23 mouse cellular contexts compared by ENCODE assay signal in genomic region chr5:45042914-45043313, GRCm38 (mm10).
DNase-seq lines count a peak whose midpoint lies in the region; ATAC-seq and TF ChIP-seq lines count a peak whose summit lies in the region.
"Had no signal": no experiment of that assay in that cellular context is flagged by ENCODE, and none has a peak within 500 bp of the region (broad histone marks: within the 10 kb centered on the region; RNA-seq: fewer than 3 reads in every experiment).

No protein-coding gene starts in this region.

- no peaks in the 10 kb centered on the region for H3K4me1 ChIP-seq in midbrain, embryonic 14.5 days (ENCODE audit: control insufficient read depth, insufficient read depth, low read length)
- no peaks in the 10 kb centered on the region for H3K4me1 ChIP-seq in midbrain, embryonic 15.5 days
- H3K4me1 ChIP-seq: embryonic facial prominence, embryonic 15.5 days; forebrain, embryonic 10.5 days; forebrain, embryonic 12.5 days; forebrain, embryonic 15.5 days had no signal

- no peak for TF ChIP-seq CTCF in brain, embryonic 14.5 days (IDR thresholded peaks at IDR 0.05; ENCODE audit: borderline replicate concordance, extremely low read depth, insufficient read depth, insufficient read length)

- H3K9me3 ChIP-seq in midbrain, embryonic 14.5 days (ENCODE audit: control insufficient read depth, low read length) = no peaks in the 10 kb centered on the region
- no peaks in the 10 kb centered on the region for H3K9me3 ChIP-seq in midbrain, embryonic 15.5 days
- H3K9me3 ChIP-seq: embryonic facial prominence, embryonic 13.5 days; embryonic facial prominence, embryonic 15.5 days; forebrain, embryonic 10.5 days; forebrain, embryonic 12.5 days; forebrain, embryonic 15.5 days had no signal

- H3K9ac ChIP-seq in midbrain, embryonic 14.5 days (replicated peaks; ENCODE audit: low read length) = no peak overlapping the region
- no peak overlapping the region for H3K9ac ChIP-seq in midbrain, embryonic 15.5 days
- H3K9ac ChIP-seq: embryonic facial prominence, embryonic 13.5 days; embryonic facial prominence, embryonic 15.5 days; forebrain, embryonic 12.5 days; forebrain, embryonic 15.5 days had no signal

- no peak for TF ChIP-seq POLR2A in brain, embryonic 14.5 days (IDR thresholded peaks at IDR 0.05; ENCODE audit: borderline replicate concordance, extremely low read depth, insufficient read depth, insufficient read length, poor library complexity, severe bottlenecking)

- H3K4me2 ChIP-seq in midbrain, embryonic 14.5 days (ENCODE audit: low read length) = no peak overlapping the region
- H3K4me2 ChIP-seq in midbrain, embryonic 15.5 days = no peak overlapping the region
- H3K4me2 ChIP-seq: embryonic facial prominence, embryonic 13.5 days; embryonic facial prominence, embryonic 15.5 days; forebrain, embryonic 12.5 days; forebrain, embryonic 15.5 days had no signal

- WGBS in midbrain, embryonic 14.5 days = 79% methylated on average over 2 of the region's 2 CpGs
- 77% methylated on average over 2 of the region's 2 CpGs for WGBS in midbrain, embryonic 15.5 days

- no peaks in the 10 kb centered on the region for H3K27me3 ChIP-seq in midbrain, embryonic 14.5 days (ENCODE audit: control insufficient read depth, insufficient read depth, low read length)
- no peaks in the 10 kb centered on the region for H3K27me3 ChIP-seq in midbrain, embryonic 15.5 days (replicated peaks)
- H3K27me3 ChIP-seq: embryonic facial prominence, embryonic 13.5 days; embryonic facial prominence, embryonic 15.5 days; forebrain, embryonic 12.5 days; forebrain, embryonic 15.5 days had no signal

- no peak overlapping the region for H3K4me3 ChIP-seq in midbrain, embryonic 14.5 days (replicated peaks; ENCODE audit: low read depth, low read length)
- no peak overlapping the region for H3K4me3 ChIP-seq in midbrain, embryonic 15.5 days
- H3K4me3 ChIP-seq: embryonic facial prominence, embryonic 13.5 days; embryonic facial prominence, embryonic 15.5 days; erythroblast, embryonic 14.5 days; forebrain, embryonic 10.5 days; forebrain, embryonic 12.5 days; forebrain, embryonic 15.5 days had no signal

- ATAC-seq in frontal cortex, adult (ENCODE audit: low TSS enrichment) = peak; percentile 57; the same call in 1 of the 2 replicates
- no peak for ATAC-seq in midbrain, embryonic 14.5 days (ENCODE audit: low FRiP score, low TSS enrichment)
- no peak for ATAC-seq in midbrain, embryonic 15.5 days (replicated peaks)
- ATAC-seq in megakaryocyte progenitor cell, adult 5-6 weeks (replicated peaks; ENCODE audit: poor library complexity) = no peak
- ATAC-seq: forebrain, embryonic 15.5 days had no signal

- DNase-seq in frontal cortex, postnatal 10 days (ENCODE audit: low spot score in 2 of 2) = no peak
- peak; percentile 19 for DNase-seq in midbrain, embryonic 14.5 days
- DNase-seq in brain, adult 2 months (ENCODE audit: low read depth, low spot score) = peak; percentile 34
- peak; percentile 32 for DNase-seq in brain, embryonic 14.5 days (ENCODE audit: low read depth)
- DNase-seq: adrenal gland, adult 2 months; adrenal gland, postnatal 10 days; adrenal gland, postnatal 25 days; cerebellum, adult 11 months; cerebellum, adult 18-20 months; cerebellum, adult 8-10 months; cerebellum, adult 9-11 months; cerebellum, postnatal 14 days; cerebellum, postnatal 36 days; embryo, embryonic 11 days had no signal

- H3K36me3 ChIP-seq in midbrain, embryonic 14.5 days (ENCODE audit: control insufficient read depth, insufficient read depth, low read length) = no peaks in the 10 kb centered on the region
- H3K36me3 ChIP-seq in midbrain, embryonic 15.5 days (replicated peaks) = no peaks in the 10 kb centered on the region
- H3K36me3 ChIP-seq: embryonic facial prominence, embryonic 13.5 days; embryonic facial prominence, embryonic 15.5 days; forebrain, embryonic 10.5 days; forebrain, embryonic 12.5 days; forebrain, embryonic 15.5 days had no signal

- H3K27ac ChIP-seq in midbrain, embryonic 14.5 days (replicated peaks; ENCODE audit: low read depth, low read length) = no peak overlapping the region
- H3K27ac ChIP-seq in midbrain, embryonic 15.5 days = no peak overlapping the region
- H3K27ac ChIP-seq: embryonic facial prominence, embryonic 13.5 days; embryonic facial prominence, embryonic 15.5 days; forebrain, embryonic 10.5 days; forebrain, embryonic 12.5 days; forebrain, embryonic 15.5 days had no signal

Comparison
In these comparisons a context has a peak if more than half of its experiments do, and no peak if none do; other contexts are left out.
1. DNase-seq: peak in midbrain, embryonic 14.5 days (single experiment), brain, adult 2 months (single experiment) and brain, embryonic 14.5 days (single experiment); none in frontal cortex, postnatal 10 days (0 of 2).